Mouse (Mus musculus): ENCODE data around the gene Ctsw. TPM values are rescaled to one million over a fixed set of nuclear protein-coding genes. Genes with fewer than 3 reads are reported as not detected.
A peak's percentile ranks its signal among the peaks of the same experiment; 100 is the strongest.

The Ctsw gene
- polyA plus RNA-seq, 1 experiment from 2014 or later, result 6.3 TPM

DNA sequence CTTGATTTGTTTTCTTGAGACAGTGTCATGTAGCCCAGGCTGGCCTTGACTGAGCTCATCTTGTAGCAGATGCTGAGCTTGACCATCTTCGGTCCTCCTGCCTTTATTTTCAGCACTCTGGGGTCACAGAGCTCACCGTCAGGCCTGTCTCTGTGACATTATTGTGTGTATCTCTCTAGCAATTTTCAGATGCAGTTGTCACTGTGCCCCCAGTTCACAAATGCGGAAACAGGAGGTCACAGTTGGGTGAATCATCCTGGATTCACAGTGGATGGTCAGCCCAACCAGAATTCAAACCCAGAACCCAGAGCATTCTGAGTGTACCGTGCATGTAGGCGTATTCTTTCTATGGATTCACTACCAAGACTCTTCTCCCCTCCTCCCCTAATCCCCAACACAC is 22.6 kb downstream of the Ctsw start:
- no peak overlapping the region for H3K4me2 ChIP-seq (ENCODE audit: low read length)
- H3K36me3 ChIP-seq (ENCODE audit: control insufficient read depth, insufficient read depth), result no peaks in the 10 kb centered on the region
- H3K27me3 ChIP-seq (replicated peaks; ENCODE audit: control insufficient read depth, insufficient read depth, low read length), result peaks cover 39% of the 10 kb centered on the region
- no peak overlapping the region for H3K9ac ChIP-seq (replicated peaks; ENCODE audit: low read depth, low read length)
- no peaks in the 10 kb centered on the region for H3K9me3 ChIP-seq (ENCODE audit: control insufficient read depth, low read length)
- peaks cover 16% of the 10 kb centered on the region for H3K4me1 ChIP-seq (replicated peaks; ENCODE audit: control insufficient read depth, insufficient read depth, low read length)
- 87% methylated on average over 5 of the region's 5 CpGs for WGBS
- no peak overlapping the region for H3K27ac ChIP-seq (ENCODE audit: low read length)
- no peak for ATAC-seq
- H3K4me3 ChIP-seq (replicated peaks; ENCODE audit: low read length), result no peak overlapping the region

- no peak for ATAC-seq
- Histone ChIP-seq H3K9ac (replicated peaks; ENCODE audit: low read depth, low read length) (no peak overlapping the region), H3K36me3 (ENCODE audit: control insufficient read depth, insufficient read depth) (no peaks in the 10 kb centered on the region), H3K4me3 (replicated peaks; ENCODE audit: low read length) (no peak overlapping the region), H3K4me2 (ENCODE audit: low read length) (no peak overlapping the region), H3K4me1 (replicated peaks; ENCODE audit: control insufficient read depth, insufficient read depth, low read length) (peaks cover 16% of the 10 kb centered on the region), H3K27me3 (replicated peaks; ENCODE audit: control insufficient read depth, insufficient read depth, low read length) (peaks cover 34% of the 10 kb centered on the region), H3K27ac (ENCODE audit: low read length) (no peak overlapping the region), H3K9me3 (ENCODE audit: control insufficient read depth, low read length) (peaks cover 3% of the 10 kb centered on the region; the same call in 1 of the 2 replicates)
- WGBS, result 46% methylated on average over 7 of the region's 7 CpGs
Measured at GRCm38 (mm10) chr19:5444954-5445353, 23.4 kb downstream of the Ctsw start.

DNA sequence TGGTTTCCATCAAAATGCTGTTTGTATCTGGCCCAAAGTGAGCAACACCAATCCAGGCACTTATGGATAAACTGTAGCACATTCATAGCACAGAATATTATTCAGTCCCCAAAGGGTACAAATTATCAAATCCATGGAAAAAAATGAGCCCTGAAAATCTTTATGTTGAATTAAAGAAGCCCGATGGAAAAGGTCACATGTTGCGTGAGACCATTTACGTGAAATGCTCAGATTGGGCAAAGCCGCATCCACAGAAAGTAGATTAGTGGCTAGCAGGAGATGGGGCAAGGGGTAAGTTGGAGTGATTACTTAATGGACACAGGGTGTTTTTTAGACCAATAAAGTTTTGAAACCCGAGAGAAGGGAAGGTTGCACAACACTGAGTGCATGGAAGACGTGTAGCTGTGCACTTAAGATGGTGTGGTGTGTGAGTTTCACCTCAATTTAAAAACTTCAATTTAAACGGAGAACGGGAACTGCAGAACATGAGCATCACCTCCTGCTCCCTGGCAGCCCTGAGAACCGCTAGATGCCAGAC is 23.9 kb downstream of the Ctsw start:
- Histone ChIP-seq H3K27ac (ENCODE audit: low read length) (no peak overlapping the region), H3K4me2 (ENCODE audit: low read length) (no peak overlapping the region), H3K36me3 (ENCODE audit: control insufficient read depth, insufficient read depth) (no peaks in the 10 kb centered on the region), H3K9me3 (ENCODE audit: control insufficient read depth, low read length) (peaks cover 3% of the 10 kb centered on the region; the same call in 1 of the 2 replicates), H3K4me3 (replicated peaks; ENCODE audit: low read length) (no peak overlapping the region), H3K27me3 (replicated peaks; ENCODE audit: control insufficient read depth, insufficient read depth, low read length) (peaks cover 29% of the 10 kb centered on the region), H3K4me1 (replicated peaks; ENCODE audit: control insufficient read depth, insufficient read depth, low read length) (peaks cover 16% of the 10 kb centered on the region), H3K9ac (replicated peaks; ENCODE audit: low read depth, low read length) (no peak overlapping the region)
- no peak for ATAC-seq
- 66% methylated on average over 9 of the region's 9 CpGs for WGBS

GRCm38 (mm10) chr19:5433951-5434350 is 34.4 kb downstream of the Ctsw start:
- 66% methylated on average over 7 of the region's 7 CpGs for WGBS
- H3K4me2 ChIP-seq (ENCODE audit: low read length), result no peak overlapping the region

GRCm38 (mm10) chr19:5432992-5433852 is 35.1 kb downstream of the Ctsw start:
- H3K9me3 ChIP-seq (ENCODE audit: control insufficient read depth, low read length), result no peaks in the 10 kb centered on the region
- peak overlapping the region; percentile 38; the same call in 1 of the 2 replicates for H3K9ac ChIP-seq (replicated peaks; ENCODE audit: low read depth, low read length)
- no peaks in the 10 kb centered on the region for H3K36me3 ChIP-seq (ENCODE audit: control insufficient read depth, insufficient read depth)
- peaks cover 5% of the 10 kb centered on the region; the same call in 1 of the 2 replicates for H3K4me1 ChIP-seq (replicated peaks; ENCODE audit: control insufficient read depth, insufficient read depth, low read length)
- H3K27me3 ChIP-seq (replicated peaks; ENCODE audit: control insufficient read depth, insufficient read depth, low read length), result no peaks in the 10 kb centered on the region
- peak overlapping the region; percentile 41 for H3K4me2 ChIP-seq (ENCODE audit: low read length)
- H3K27ac ChIP-seq (ENCODE audit: low read length), result no peak overlapping the region
- no peak for ATAC-seq
- H3K4me3 ChIP-seq (replicated peaks; ENCODE audit: low read length), result no peak overlapping the region
- 13% methylated on average over 16 of the region's 16 CpGs for WGBS

More at GRCm38 (mm10) chr19:5433951-5434350, 34.4 kb downstream of the Ctsw start:
- H3K4me3 ChIP-seq (replicated peaks; ENCODE audit: low read length), result no peak overlapping the region
- H3K27ac ChIP-seq (ENCODE audit: low read length), result no peak overlapping the region
- no peak for ATAC-seq
- H3K4me1 ChIP-seq (replicated peaks; ENCODE audit: control insufficient read depth, insufficient read depth, low read length), result peaks cover 5% of the 10 kb centered on the region; the same call in 1 of the 2 replicates
- no peaks in the 10 kb centered on the region for H3K36me3 ChIP-seq (ENCODE audit: control insufficient read depth, insufficient read depth)
- H3K27me3 ChIP-seq (replicated peaks; ENCODE audit: control insufficient read depth, insufficient read depth, low read length), result no peaks in the 10 kb centered on the region
- H3K9ac ChIP-seq (replicated peaks; ENCODE audit: low read depth, low read length), result no peak overlapping the region
- no peaks in the 10 kb centered on the region for H3K9me3 ChIP-seq (ENCODE audit: control insufficient read depth, low read length)

- no peaks in the 10 kb centered on the region for H3K36me3 ChIP-seq (ENCODE audit: control insufficient read depth, insufficient read depth)
- no peak overlapping the region for H3K27ac ChIP-seq (ENCODE audit: low read length)
- H3K9ac ChIP-seq (replicated peaks; ENCODE audit: low read depth, low read length), result no peak overlapping the region
- peaks cover 5% of the 10 kb centered on the region; the same call in 1 of the 2 replicates for H3K4me1 ChIP-seq (replicated peaks; ENCODE audit: control insufficient read depth, insufficient read depth, low read length)
- ATAC-seq, result no peak
- H3K4me3 ChIP-seq (replicated peaks; ENCODE audit: low read length), result no peak overlapping the region
- 71% methylated on average over 4 of the region's 4 CpGs for WGBS
- no peaks in the 10 kb centered on the region for H3K9me3 ChIP-seq (ENCODE audit: control insufficient read depth, low read length)
- no peak overlapping the region for H3K4me2 ChIP-seq (ENCODE audit: low read length)
- no peaks in the 10 kb centered on the region for H3K27me3 ChIP-seq (replicated peaks; ENCODE audit: control insufficient read depth, insufficient read depth, low read length)
Measured at GRCm38 (mm10) chr19:5431911-5432464, 36.3 kb downstream of the Ctsw start.

DNA sequence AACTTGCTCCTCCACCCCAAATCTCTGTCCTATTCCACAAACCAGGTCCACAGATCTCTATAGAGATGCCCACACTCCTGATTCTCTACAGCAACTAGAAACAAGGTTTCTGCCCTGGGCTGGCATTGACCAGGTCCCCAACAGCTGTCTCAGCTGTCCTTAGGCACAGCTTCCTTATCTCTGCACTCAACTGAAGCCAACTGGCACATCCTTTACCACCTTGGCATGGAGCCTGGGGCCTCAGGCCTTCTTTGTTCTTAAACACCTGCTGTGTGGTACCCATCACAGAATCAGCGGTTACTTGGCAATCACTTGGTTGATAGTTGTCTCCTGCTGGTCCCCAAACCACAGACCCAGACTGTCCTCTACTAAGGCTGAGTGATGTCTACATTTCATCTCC is 37.9 kb downstream of the Ctsw start:
- Histone ChIP-seq H3K27ac (ENCODE audit: low read length) (no peak overlapping the region), H3K9ac (replicated peaks; ENCODE audit: low read depth, low read length) (no peak overlapping the region), H3K4me2 (ENCODE audit: low read length) (no peak overlapping the region), H3K36me3 (ENCODE audit: control insufficient read depth, insufficient read depth) (peaks cover 3% of the 10 kb centered on the region; the same call in 1 of the 2 replicates), H3K4me1 (replicated peaks; ENCODE audit: control insufficient read depth, insufficient read depth, low read length) (peaks cover 19% of the 10 kb centered on the region), H3K27me3 (replicated peaks; ENCODE audit: control insufficient read depth, insufficient read depth, low read length) (no peaks in the 10 kb centered on the region), H3K4me3 (replicated peaks; ENCODE audit: low read length) (no peak overlapping the region), H3K9me3 (ENCODE audit: control insufficient read depth, low read length) (no peaks in the 10 kb centered on the region)
- ATAC-seq, result no peak
- 50% methylated on average over 1 of the region's 1 CpGs for WGBS

- peaks cover 19% of the 10 kb centered on the region for H3K4me1 ChIP-seq (replicated peaks; ENCODE audit: control insufficient read depth, insufficient read depth, low read length)
- H3K4me2 ChIP-seq (ENCODE audit: low read length), result no peak overlapping the region
- peaks cover 3% of the 10 kb centered on the region; the same call in 1 of the 2 replicates for H3K36me3 ChIP-seq (ENCODE audit: control insufficient read depth, insufficient read depth)
- no peak overlapping the region for H3K4me3 ChIP-seq (replicated peaks; ENCODE audit: low read length)
- no peak for ATAC-seq
- 73% methylated on average over 8 of the region's 8 CpGs for WGBS
- no peak overlapping the region for H3K27ac ChIP-seq (ENCODE audit: low read length)
- no peaks in the 10 kb centered on the region for H3K27me3 ChIP-seq (replicated peaks; ENCODE audit: control insufficient read depth, insufficient read depth, low read length)
- no peak overlapping the region for H3K9ac ChIP-seq (replicated peaks; ENCODE audit: low read depth, low read length)
- no peaks in the 10 kb centered on the region for H3K9me3 ChIP-seq (ENCODE audit: control insufficient read depth, low read length)
Measured at GRCm38 (mm10) chr19:5429806-5430205, 38.5 kb downstream of the Ctsw start.

GRCm38 (mm10) chr19:5429219-5429618 is 39.1 kb downstream of the Ctsw start:
- peaks cover 3% of the 10 kb centered on the region; the same call in 1 of the 2 replicates for H3K36me3 ChIP-seq (ENCODE audit: control insufficient read depth, insufficient read depth)
- WGBS, result 87% methylated on average over 4 of the region's 4 CpGs
- H3K4me1 ChIP-seq (replicated peaks; ENCODE audit: control insufficient read depth, insufficient read depth, low read length), result peaks cover 19% of the 10 kb centered on the region

More at GRCm38 (mm10) chr19:5429219-5429618, 39.1 kb downstream of the Ctsw start:
- Histone ChIP-seq H3K27me3 (replicated peaks; ENCODE audit: control insufficient read depth, insufficient read depth, low read length) (no peaks in the 10 kb centered on the region), H3K4me2 (ENCODE audit: low read length) (no peak overlapping the region), H3K9me3 (ENCODE audit: control insufficient read depth, low read length) (no peaks in the 10 kb centered on the region), H3K27ac (ENCODE audit: low read length) (no peak overlapping the region), H3K4me3 (replicated peaks; ENCODE audit: low read length) (no peak overlapping the region), H3K9ac (replicated peaks; ENCODE audit: low read depth, low read length) (no peak overlapping the region)
- ATAC-seq, result no peak
